Mouse (Mus musculus): ENCODE measurements around the gene Map3k5.

Map3k5 gene

DNA sequence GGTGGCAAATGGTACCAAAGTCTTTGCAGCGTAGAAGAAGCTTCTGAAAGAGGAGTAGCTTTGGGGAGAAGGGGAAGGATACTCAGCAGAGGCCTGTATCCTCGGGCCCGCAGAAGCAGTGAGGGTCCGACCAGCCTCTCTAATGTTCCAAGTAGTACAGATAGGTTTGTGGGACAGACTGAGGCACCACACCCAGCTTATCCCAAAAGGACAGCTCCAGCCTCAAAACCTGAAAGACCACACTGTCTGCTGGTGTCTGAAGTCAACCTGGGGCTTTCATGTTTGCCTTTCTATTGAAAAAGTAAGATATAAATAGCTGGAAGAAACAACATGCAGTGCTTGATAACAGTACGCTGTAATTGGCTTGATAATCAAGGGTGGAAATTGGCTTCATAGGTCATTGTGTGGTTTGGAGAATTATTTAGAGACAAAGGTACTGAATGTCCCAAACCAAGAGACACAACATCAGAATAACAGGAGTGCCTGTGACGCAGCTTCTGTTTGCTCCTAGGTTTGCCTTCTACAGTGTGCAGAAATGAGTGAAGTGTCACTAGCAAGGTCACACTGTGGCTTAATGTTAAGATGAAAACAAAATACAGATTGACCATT lies 256.0 kb downstream of the Map3k5 start:
- 90% methylated on average over 6 of the region's 6 CpGs for WGBS

Data from cerebral cortex, adult 2 months (tissue).